Mouse (Mus musculus): ENCODE measurements around the gene Cacna1c. TPM values are rescaled to one million over a fixed set of nuclear protein-coding genes. Genes with fewer than 3 reads are reported as not detected.
"Not testable (repeated sequence)": the region's sequence is repeated elsewhere in the genome, so short reads cannot be mapped to it uniquely, and the experiment has no call there.

Gene Cacna1c
- polyA plus RNA-seq, 1 experiment from 2014 or later: 9.8 TPM

DNA sequence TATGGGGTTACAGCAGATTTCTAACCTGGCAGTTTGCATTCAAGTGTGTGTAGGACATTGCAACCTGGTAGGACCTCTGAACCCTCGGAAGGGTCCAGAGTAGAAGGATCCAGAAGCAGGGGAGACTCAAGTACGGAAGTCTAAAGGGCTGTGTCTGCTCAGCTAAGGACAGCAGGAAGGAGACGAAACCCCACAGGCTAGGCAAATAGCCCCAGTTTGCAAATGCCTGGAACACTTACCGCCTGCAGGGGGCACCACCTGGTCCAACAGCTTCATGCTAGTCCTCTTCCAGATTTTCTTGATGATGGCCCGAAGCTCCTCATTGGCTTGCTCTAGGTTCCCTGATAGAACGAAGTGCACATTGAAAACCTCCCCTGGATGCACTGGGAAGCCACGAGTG, 590.2 kb downstream of the Cacna1c start:
- Histone ChIP-seq H3K9ac (replicated peaks; ENCODE audit: low read depth, low read length) (no peak overlapping the region), H3K4me3 (ENCODE audit: low read depth, low read length) (no peak overlapping the region), H3K27ac (ENCODE audit: low read length) (no peak overlapping the region), H3K9me3 (ENCODE audit: control insufficient read depth, low read depth, low read length) (no peaks in the 10 kb centered on the region), H3K4me1 (ENCODE audit: control insufficient read depth, insufficient read depth, low read length) (no peaks in the 10 kb centered on the region), H3K27me3 (ENCODE audit: control insufficient read depth, insufficient read depth, low read length) (no peaks in the 10 kb centered on the region), H3K4me2 (replicated peaks; ENCODE audit: low read depth, low read length) (no peak overlapping the region), H3K36me3 (ENCODE audit: control insufficient read depth, insufficient read depth, low read length) (no peaks in the 10 kb centered on the region; the same call in 1 of the 2 replicates)
- no peak for ATAC-seq (ENCODE audit: insufficient number of reproducible peaks, insufficient read depth, low FRiP score, low read depth)
- WGBS: 69% methylated on average over 7 of the region's 7 CpGs

DNA sequence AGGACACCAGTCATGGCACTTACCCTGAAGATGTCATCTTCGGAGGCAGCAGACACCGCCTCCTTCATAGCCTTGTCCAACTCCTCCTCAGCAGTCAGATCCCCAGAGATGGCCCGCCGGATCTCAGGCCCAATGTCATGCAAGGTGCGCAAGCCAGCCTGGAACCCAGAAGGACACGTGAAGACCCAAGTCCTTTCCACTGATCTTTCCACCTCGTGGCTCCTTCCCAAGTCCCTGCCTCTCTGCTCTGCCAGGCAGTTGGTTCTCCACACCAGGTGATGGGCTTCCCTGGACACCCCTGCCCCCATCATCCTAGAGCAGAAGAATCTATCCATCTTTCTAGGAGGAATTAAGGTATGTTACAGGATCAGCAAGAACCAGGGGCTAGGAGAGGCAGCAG, 592.4 kb downstream of the Cacna1c start:
- ATAC-seq (ENCODE audit: insufficient number of reproducible peaks, insufficient read depth, low FRiP score, low read depth): no peak
- no peaks in the 10 kb centered on the region for H3K4me1 ChIP-seq (ENCODE audit: control insufficient read depth, insufficient read depth, low read length)
- no peak overlapping the region for H3K9ac ChIP-seq (replicated peaks; ENCODE audit: low read depth, low read length)
- no peaks in the 10 kb centered on the region for H3K9me3 ChIP-seq (ENCODE audit: control insufficient read depth, low read depth, low read length)
- H3K36me3 ChIP-seq (ENCODE audit: control insufficient read depth, insufficient read depth, low read length): no peaks in the 10 kb centered on the region; the same call in 1 of the 2 replicates
- no peak overlapping the region for H3K4me3 ChIP-seq (ENCODE audit: low read depth, low read length)
- WGBS: 93% methylated on average over 7 of the region's 7 CpGs
- no peaks in the 10 kb centered on the region for H3K27me3 ChIP-seq (ENCODE audit: control insufficient read depth, insufficient read depth, low read length)
- no peak overlapping the region for H3K27ac ChIP-seq (ENCODE audit: low read length)
- H3K4me2 ChIP-seq (replicated peaks; ENCODE audit: low read depth, low read length): no peak overlapping the region

DNA sequence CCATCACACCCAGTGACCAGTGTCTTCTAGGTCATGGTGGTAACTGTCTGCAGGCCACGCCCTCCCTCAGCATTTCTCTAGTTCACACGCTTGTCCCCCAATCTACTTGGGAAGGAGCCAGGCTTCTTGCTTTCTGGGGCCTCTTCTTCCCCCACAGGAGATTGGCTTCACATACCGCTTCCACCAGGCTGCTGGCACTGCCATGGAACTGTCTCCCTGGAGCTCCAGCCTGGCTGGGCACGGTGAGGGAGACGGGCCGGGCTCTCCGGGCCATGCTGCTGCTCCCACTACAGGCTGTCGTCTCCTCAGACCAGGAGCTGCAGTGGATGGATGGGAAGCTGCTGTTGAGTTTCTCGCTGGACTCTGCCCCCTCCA, 600.5 kb downstream of the Cacna1c start:
- Histone ChIP-seq H3K9me3 (ENCODE audit: control insufficient read depth, low read depth, low read length) (no peaks in the 10 kb centered on the region), H3K9ac (replicated peaks; ENCODE audit: low read depth, low read length) (no peak overlapping the region), H3K27ac (ENCODE audit: low read length) (no peak overlapping the region), H3K4me3 (ENCODE audit: low read depth, low read length) (no peak overlapping the region), H3K4me1 (ENCODE audit: control insufficient read depth, insufficient read depth, low read length) (peaks cover 4% of the 10 kb centered on the region; the same call in 1 of the 2 replicates), H3K27me3 (ENCODE audit: control insufficient read depth, insufficient read depth, low read length) (no peaks in the 10 kb centered on the region), H3K4me2 (replicated peaks; ENCODE audit: low read depth, low read length) (no peak overlapping the region), H3K36me3 (ENCODE audit: control insufficient read depth, insufficient read depth, low read length) (no peaks in the 10 kb centered on the region)
- no peak for ATAC-seq (ENCODE audit: insufficient number of reproducible peaks, insufficient read depth, low FRiP score, low read depth)
- 77% methylated on average over 9 of the region's 9 CpGs for WGBS

DNA sequence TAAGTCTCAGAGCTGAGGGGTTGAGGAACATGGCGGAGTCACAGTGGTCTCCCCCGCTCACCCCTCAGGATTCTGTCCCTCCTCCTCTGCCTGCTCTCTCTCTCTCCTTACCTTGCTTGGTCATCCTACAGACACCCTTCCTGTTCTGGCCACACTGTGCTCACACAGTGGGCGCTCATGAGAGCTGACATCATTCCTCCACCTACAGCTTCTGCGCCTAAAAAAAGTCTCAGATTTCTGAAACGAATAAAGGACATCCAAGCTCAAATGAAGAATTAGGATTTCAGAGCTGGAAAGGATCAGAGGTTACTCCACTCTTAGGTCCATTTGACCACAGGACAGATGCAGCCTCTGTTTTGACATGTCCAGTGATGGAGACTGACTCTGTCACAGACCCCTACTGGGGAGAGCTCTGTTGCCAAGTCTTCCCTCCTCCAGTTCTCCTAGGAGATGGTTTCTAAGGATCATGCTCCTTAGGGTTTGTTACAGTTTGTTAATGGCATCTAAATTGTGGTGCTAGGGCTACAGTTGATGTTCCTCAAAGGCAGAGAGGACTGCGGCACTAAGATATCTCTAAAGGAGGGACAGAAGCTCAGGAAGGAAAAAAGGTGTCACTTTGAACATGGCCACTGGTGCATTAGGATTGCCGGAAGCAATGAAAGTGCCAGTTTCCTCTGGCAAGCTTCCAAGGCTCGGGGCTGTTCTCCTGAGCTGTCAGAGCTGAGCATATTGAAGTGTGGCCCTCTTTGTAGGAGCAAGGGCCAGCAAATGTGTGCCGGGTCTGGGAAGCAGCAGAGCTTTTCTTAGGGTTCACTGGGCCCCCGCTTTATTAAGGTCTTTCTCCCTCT, 601.2 kb downstream of the Cacna1c start:
- WGBS: 81% methylated on average over 10 of the region's 10 CpGs
- no peaks in the 10 kb centered on the region for H3K36me3 ChIP-seq (ENCODE audit: control insufficient read depth, insufficient read depth, low read length)
- no peak overlapping the region for H3K27ac ChIP-seq (ENCODE audit: low read length)
- peaks cover 4% of the 10 kb centered on the region; the same call in 1 of the 2 replicates for H3K4me1 ChIP-seq (ENCODE audit: control insufficient read depth, insufficient read depth, low read length)
- no peak overlapping the region for H3K4me2 ChIP-seq (replicated peaks; ENCODE audit: low read depth, low read length)
- H3K9ac ChIP-seq (replicated peaks; ENCODE audit: low read depth, low read length): no peak overlapping the region
- no peak for ATAC-seq (ENCODE audit: insufficient number of reproducible peaks, insufficient read depth, low FRiP score, low read depth)
- no peaks in the 10 kb centered on the region for H3K27me3 ChIP-seq (ENCODE audit: control insufficient read depth, insufficient read depth, low read length)
- no peaks in the 10 kb centered on the region for H3K9me3 ChIP-seq (ENCODE audit: control insufficient read depth, low read depth, low read length)
- no peak overlapping the region for H3K4me3 ChIP-seq (ENCODE audit: low read depth, low read length)

DNA sequence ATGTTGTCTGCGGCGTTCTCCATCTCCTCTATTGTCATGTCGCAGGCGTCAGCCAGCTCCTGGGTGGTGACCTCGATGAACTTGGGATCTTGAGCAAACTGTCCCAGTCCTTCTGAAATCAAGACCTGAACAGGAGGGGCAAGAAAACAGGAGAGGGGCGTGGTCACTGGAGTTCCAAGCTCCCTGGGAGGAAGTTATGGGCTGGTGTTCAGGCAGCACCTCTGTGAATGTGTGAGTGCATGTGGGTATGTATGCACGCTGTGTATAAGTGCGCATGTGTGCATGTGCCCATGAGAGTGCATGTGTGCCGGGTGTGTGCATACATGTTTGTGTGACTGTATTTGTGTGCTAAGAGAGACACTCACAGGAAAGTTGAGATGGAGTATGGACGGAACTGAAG, 602.1 kb downstream of the Cacna1c start:
- H3K4me1 ChIP-seq (ENCODE audit: control insufficient read depth, insufficient read depth, low read length): peaks cover 4% of the 10 kb centered on the region; the same call in 1 of the 2 replicates
- H3K4me2 ChIP-seq (replicated peaks; ENCODE audit: low read depth, low read length): peak overlapping the region; percentile 66
- no peak overlapping the region for H3K9ac ChIP-seq (replicated peaks; ENCODE audit: low read depth, low read length)
- H3K9me3 ChIP-seq (ENCODE audit: control insufficient read depth, low read depth, low read length): no peaks in the 10 kb centered on the region
- H3K27ac ChIP-seq (ENCODE audit: low read length): no peak overlapping the region
- H3K27me3 ChIP-seq (ENCODE audit: control insufficient read depth, insufficient read depth, low read length): no peaks in the 10 kb centered on the region
- H3K4me3 ChIP-seq (ENCODE audit: low read depth, low read length): peak overlapping the region; percentile 34; the same call in 1 of the 2 replicates
- 36% methylated on average over 10 of the region's 10 CpGs for whole genome bisulfite sequencing
- ATAC-seq (ENCODE audit: insufficient number of reproducible peaks, insufficient read depth, low FRiP score, low read depth): 0 out of 2 replicates have a peak, but pooled peaks have one; percentile 3
- no peaks in the 10 kb centered on the region for H3K36me3 ChIP-seq (ENCODE audit: control insufficient read depth, insufficient read depth, low read length)

DNA sequence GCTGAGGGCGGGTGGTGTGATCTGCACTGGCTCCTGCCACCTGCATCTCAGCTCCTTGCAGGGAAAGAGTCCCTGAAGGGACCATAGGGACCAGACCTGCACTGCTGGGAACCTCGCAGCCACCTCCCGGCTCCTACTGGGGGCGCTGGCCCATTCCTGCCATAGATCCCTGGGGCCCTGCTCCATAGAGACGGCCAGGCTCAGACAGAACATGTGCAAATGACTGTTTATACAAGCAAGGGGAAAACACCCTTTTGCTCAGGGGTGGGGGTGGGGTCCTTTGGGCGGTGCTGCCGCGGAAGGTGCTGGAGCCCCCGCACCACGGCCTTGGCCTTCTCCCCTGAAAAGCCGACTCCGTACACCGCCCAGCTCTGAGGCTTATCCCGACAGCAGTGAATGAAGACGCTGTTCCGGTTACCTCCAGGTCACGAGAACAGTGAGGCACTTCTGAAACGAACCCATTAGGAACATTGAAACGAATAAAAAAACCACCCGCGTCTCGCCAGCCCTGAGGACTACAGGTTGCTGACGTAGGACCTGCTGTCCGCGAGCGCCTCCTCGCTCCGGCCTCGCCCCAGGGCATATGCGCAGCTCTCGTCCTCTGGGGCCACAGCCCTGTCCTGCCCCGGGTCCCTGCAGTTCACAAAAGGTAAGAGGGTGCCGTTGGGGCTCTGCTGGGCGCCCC, 602.7 kb downstream of the Cacna1c start:
- H3K9ac ChIP-seq (replicated peaks; ENCODE audit: low read depth, low read length): no peak overlapping the region
- no peak overlapping the region for H3K27ac ChIP-seq (ENCODE audit: low read length)
- H3K4me3 ChIP-seq (ENCODE audit: low read depth, low read length): peak overlapping the region; percentile 34
- no peaks in the 10 kb centered on the region for H3K27me3 ChIP-seq (ENCODE audit: control insufficient read depth, insufficient read depth, low read length)
- no peaks in the 10 kb centered on the region for H3K9me3 ChIP-seq (ENCODE audit: control insufficient read depth, low read depth, low read length)
- no peaks in the 10 kb centered on the region for H3K36me3 ChIP-seq (ENCODE audit: control insufficient read depth, insufficient read depth, low read length)
- H3K4me1 ChIP-seq (ENCODE audit: control insufficient read depth, insufficient read depth, low read length): peaks cover 4% of the 10 kb centered on the region; the same call in 1 of the 2 replicates
- H3K4me2 ChIP-seq (replicated peaks; ENCODE audit: low read depth, low read length): peak overlapping the region; percentile 66
- WGBS: 3% methylated on average over 34 of the region's 34 CpGs
- peak; percentile 71 for ATAC-seq (ENCODE audit: insufficient number of reproducible peaks, insufficient read depth, low FRiP score, low read depth)

DNA sequence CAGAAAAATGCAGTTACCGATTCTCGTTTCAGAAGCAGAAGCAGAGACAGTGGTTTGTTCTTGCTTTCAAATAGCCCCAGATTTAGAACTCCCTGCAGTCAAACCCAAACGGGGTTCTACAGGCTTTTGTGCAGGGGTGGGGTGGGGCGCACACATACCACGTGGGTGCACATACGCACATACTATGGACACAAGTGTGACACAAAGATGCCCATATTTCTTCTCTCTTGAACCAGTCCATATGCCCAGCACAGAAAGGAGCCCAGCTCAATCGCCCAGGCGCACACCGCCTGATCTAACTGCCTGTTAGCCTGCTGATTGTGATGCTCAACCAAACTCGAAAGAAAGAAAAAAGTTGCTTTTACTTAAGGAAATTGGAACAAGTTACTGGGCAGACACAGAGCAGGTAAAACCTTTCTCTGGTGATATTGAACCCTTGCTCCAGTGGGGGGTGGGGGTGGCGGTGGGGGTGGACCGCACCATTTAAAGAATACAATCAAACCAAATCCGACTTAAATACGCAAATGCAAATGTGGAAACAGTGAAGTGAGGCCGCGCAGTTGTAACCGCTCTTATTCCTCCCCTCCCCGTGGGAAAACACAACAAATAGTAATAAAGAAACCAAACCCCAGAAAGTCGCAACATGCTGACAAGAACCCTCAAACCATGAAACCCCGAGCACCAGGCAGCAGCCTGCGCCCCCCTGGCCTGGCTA, 603.4 kb downstream of the Cacna1c start:
- no peak overlapping the region for H3K9ac ChIP-seq (replicated peaks; ENCODE audit: low read depth, low read length)
- no peaks in the 10 kb centered on the region for H3K27me3 ChIP-seq (ENCODE audit: control insufficient read depth, insufficient read depth, low read length)
- WGBS: 32% methylated on average over 21 of the region's 21 CpGs
- no peaks in the 10 kb centered on the region for H3K36me3 ChIP-seq (ENCODE audit: control insufficient read depth, insufficient read depth, low read length)
- peak overlapping the region; percentile 34 for H3K4me3 ChIP-seq (ENCODE audit: low read depth, low read length)
- no peak for ATAC-seq (ENCODE audit: insufficient number of reproducible peaks, insufficient read depth, low FRiP score, low read depth)
- peaks cover 4% of the 10 kb centered on the region; the same call in 1 of the 2 replicates for H3K4me1 ChIP-seq (ENCODE audit: control insufficient read depth, insufficient read depth, low read length)
- H3K4me2 ChIP-seq (replicated peaks; ENCODE audit: low read depth, low read length): peak overlapping the region; percentile 66
- no peak overlapping the region for H3K27ac ChIP-seq (ENCODE audit: low read length)
- no peaks in the 10 kb centered on the region for H3K9me3 ChIP-seq (ENCODE audit: control insufficient read depth, low read depth, low read length)

DNA sequence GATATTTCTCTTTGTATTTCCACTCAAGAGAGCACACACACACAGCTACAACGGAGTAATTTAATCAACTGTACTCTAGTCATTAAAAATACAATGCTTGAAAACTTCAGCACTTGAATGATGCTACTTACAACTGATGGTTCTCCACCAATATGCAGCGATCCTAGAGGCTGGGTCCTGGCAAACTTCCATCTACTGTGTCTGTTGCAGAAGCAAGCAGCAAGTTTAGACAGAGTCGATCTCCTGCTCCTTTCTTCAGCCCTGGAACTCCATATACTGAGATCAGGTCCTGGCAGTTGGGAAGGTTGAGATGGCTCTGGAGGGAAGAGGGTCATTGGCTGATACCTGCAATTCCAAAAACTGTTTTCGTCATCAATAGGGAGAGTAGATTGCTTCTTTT, 617.5 kb downstream of the Cacna1c start:
- not testable (repeated sequence) for H3K4me1 ChIP-seq (ENCODE audit: control insufficient read depth, insufficient read depth, low read length); H3K9ac ChIP-seq (replicated peaks; ENCODE audit: low read depth, low read length); H3K4me2 ChIP-seq (replicated peaks; ENCODE audit: low read depth, low read length); H3K27me3 ChIP-seq (ENCODE audit: control insufficient read depth, insufficient read depth, low read length); ATAC-seq (ENCODE audit: insufficient number of reproducible peaks, insufficient read depth, low FRiP score, low read depth); H3K27ac ChIP-seq (ENCODE audit: low read length); H3K36me3 ChIP-seq (ENCODE audit: control insufficient read depth, insufficient read depth, low read length); H3K4me3 ChIP-seq (ENCODE audit: low read depth, low read length); H3K9me3 ChIP-seq (ENCODE audit: control insufficient read depth, low read depth, low read length)
- 69% methylated on average over 4 of the region's 4 CpGs for WGBS

All from stomach, embryonic 14.5 days (tissue).